Mouse (Mus musculus) testis, adult 10 weeks (tissue): ENCODE results near the gene Sult4a1. TPM values are rescaled to one million over a fixed set of nuclear protein-coding genes. Genes with fewer than 3 reads are reported as not detected.

ENCODE experiments used
- polyA plus RNA-seq: library from polyadenylated mRNA; stranded (reverse); fragments of 350-450 nt; fragmentation: Illumina TruSeq; extraction: RNeasy Lipid Tissue Mini Kit (QIAGEN cat#74804); gene quantifications from one replicate; pipeline ENCODE4 v1.2.3, GENCODE M21; 2014; ENCODE audit warnings: low read depth, low replicate concordance

Gene Sult4a1
- 0.20 TPM for polyA plus RNA-seq

GRCm38 (mm10) chr15:84105105-84105923 lies at the start of gene Sult4a1:
Gene Sult4a1 (minus strand): TSS chr15:84105754.

GRCm38 (mm10) chr15:84123075-84123474 lies 17.5 kb upstream of the Sult4a1 start, which contains the start of gene Pnpla5:
Gene Pnpla5 (minus strand): TSS chr15:84123175.

GRCm38 (mm10) chr15:84065140-84065539 lies 40.4 kb downstream of the Sult4a1 start, which contains the start of gene Efcab6:
Gene Efcab6 (minus strand): TSS chr15:84065379.

Other genes starting within 250 kb of the Sult4a1 start
- gene Efcab6, start 40.4 kb downstream of the Sult4a1 start, polyA plus RNA-seq: 73.3 TPM
- gene Pnpla5, start 17.4 kb upstream of the Sult4a1 start, polyA plus RNA-seq: not detected
- gene Pnpla3, start 62.1 kb upstream of the Sult4a1 start, polyA plus RNA-seq: not detected
- 15.7 TPM for gene Samm50, start 86.5 kb upstream of the Sult4a1 start, polyA plus RNA-seq
- 1.0 TPM for gene Parvb, start 126.3 kb upstream of the Sult4a1 start, polyA plus RNA-seq
- gene Parvg, start 218.3 kb upstream of the Sult4a1 start, polyA plus RNA-seq: 15.0 TPM